Mouse (Mus musculus): ENCODE results near the gene Kif1a. TPM values are rescaled to one million over a fixed set of nuclear protein-coding genes. Genes with fewer than 3 reads are reported as not detected.

Gene Kif1a
- total RNA-seq, 1 experiment: 10.2 TPM

GRCm38 (mm10) chr1:93070881-93071280 lies 30.9 kb downstream of the Kif1a start:
- DNase-seq (ENCODE audit: low read depth, low spot score): no peak
- in situ Hi-C loops (cut with MboI; ENCODE audit: low sequenced_read_pairs in 2 of 2, unreplicated experiment in 2 of 2): no loop called here
- no peak overlapping the region for H3K4me3 ChIP-seq (ENCODE audit: insufficient read depth in 1 of 2, low read depth in 1 of 2, low read length in 2 of 2, poor library complexity in 1 of 2, severe bottlenecking in 1 of 2)
- TF ChIP-seq HCFC1 (IDR thresholded peaks at IDR 0.05; ENCODE audit: borderline replicate concordance, insufficient read depth, low read length) (no peak), CHD2 (IDR thresholded peaks at IDR 0.05; ENCODE audit: low read depth, low read length) (no peak), ZNF384 (IDR thresholded peaks at IDR 0.05; ENCODE audit: low read depth, low read length) (no peak), ZC3H11A (IDR thresholded peaks at IDR 0.05; ENCODE audit: borderline replicate concordance, low read depth, low read length) (no peak), MAFK (IDR thresholded peaks at IDR 0.05; ENCODE audit: insufficient read depth, low read depth, low read length) (no peak)
- no peaks in the 10 kb centered on the region for H3K4me1 ChIP-seq (ENCODE audit: control insufficient read depth in 2 of 2, insufficient read depth in 2 of 2, low read length in 2 of 2, poor library complexity in 1 of 2)
- no peaks in the 10 kb centered on the region; the same call in 1 of the 2 replicates for H3K36me3 ChIP-seq (ENCODE audit: control insufficient read depth, insufficient read depth, low read length, poor library complexity, severe bottlenecking)
- no peaks in the 10 kb centered on the region for H3K9me3 ChIP-seq (ENCODE audit: control insufficient read depth, insufficient read depth, low read depth, low read length)
- no peak overlapping the region for H3K9ac ChIP-seq (ENCODE audit: insufficient read depth, low read depth, low read length, poor library complexity, severe bottlenecking)
- no peak overlapping the region for H3K27ac ChIP-seq (ENCODE audit: insufficient read depth, low read depth, low read length, poor library complexity, severe bottlenecking)

GRCm38 (mm10) chr1:93068553-93068952 lies 33.2 kb downstream of the Kif1a start:
- no peaks in the 10 kb centered on the region; the same call in 1 of the 2 replicates for H3K36me3 ChIP-seq (ENCODE audit: control insufficient read depth, insufficient read depth, low read length, poor library complexity, severe bottlenecking)
- no peak overlapping the region for H3K27ac ChIP-seq (ENCODE audit: insufficient read depth, low read depth, low read length, poor library complexity, severe bottlenecking)
- no peak overlapping the region for H3K9ac ChIP-seq (ENCODE audit: insufficient read depth, low read depth, low read length, poor library complexity, severe bottlenecking)
- in situ Hi-C loops (cut with MboI; ENCODE audit: low sequenced_read_pairs in 2 of 2, unreplicated experiment in 2 of 2): no loop called here
- no peak for DNase-seq (ENCODE audit: low read depth, low spot score)
- H3K4me1 ChIP-seq (ENCODE audit: control insufficient read depth in 2 of 2, insufficient read depth in 2 of 2, low read length in 2 of 2, poor library complexity in 1 of 2): no peaks in the 10 kb centered on the region
- no peak for TF ChIP-seq ZC3H11A (IDR thresholded peaks at IDR 0.05; ENCODE audit: borderline replicate concordance, low read depth, low read length)
- TF ChIP-seq HCFC1 (IDR thresholded peaks at IDR 0.05; ENCODE audit: borderline replicate concordance, insufficient read depth, low read length): no peak
- TF ChIP-seq ZNF384 (IDR thresholded peaks at IDR 0.05; ENCODE audit: low read depth, low read length): no peak
- no peak for TF ChIP-seq MAFK (IDR thresholded peaks at IDR 0.05; ENCODE audit: insufficient read depth, low read depth, low read length)
- TF ChIP-seq CHD2 (IDR thresholded peaks at IDR 0.05; ENCODE audit: low read depth, low read length): no peak
- H3K9me3 ChIP-seq (ENCODE audit: control insufficient read depth, insufficient read depth, low read depth, low read length): no peaks in the 10 kb centered on the region
- no peak overlapping the region for H3K4me3 ChIP-seq (ENCODE audit: insufficient read depth in 1 of 2, low read depth in 1 of 2, low read length in 2 of 2, poor library complexity in 1 of 2, severe bottlenecking in 1 of 2)

GRCm38 (mm10) chr1:93065654-93066053 lies 36.1 kb downstream of the Kif1a start:
- DNase-seq (ENCODE audit: low read depth, low spot score): no peak
- Histone ChIP-seq H3K4me1 (ENCODE audit: control insufficient read depth in 2 of 2, insufficient read depth in 2 of 2, low read length in 2 of 2, poor library complexity in 1 of 2) (no peaks in the 10 kb centered on the region), H3K27ac (ENCODE audit: insufficient read depth, low read depth, low read length, poor library complexity, severe bottlenecking) (no peak overlapping the region), H3K9me3 (ENCODE audit: control insufficient read depth, insufficient read depth, low read depth, low read length) (no peaks in the 10 kb centered on the region), H3K9ac (ENCODE audit: insufficient read depth, low read depth, low read length, poor library complexity, severe bottlenecking) (no peak overlapping the region), H3K4me3 (ENCODE audit: insufficient read depth in 1 of 2, low read depth in 1 of 2, low read length in 2 of 2, poor library complexity in 1 of 2, severe bottlenecking in 1 of 2) (no peak overlapping the region), H3K36me3 (ENCODE audit: control insufficient read depth, insufficient read depth, low read length, poor library complexity, severe bottlenecking) (peaks cover 1% of the 10 kb centered on the region; the same call in 1 of the 2 replicates)
- in situ Hi-C loops (cut with MboI; ENCODE audit: low sequenced_read_pairs in 2 of 2, unreplicated experiment in 2 of 2): no loop called here
- no peak for TF ChIP-seq HCFC1 (IDR thresholded peaks at IDR 0.05; ENCODE audit: borderline replicate concordance, insufficient read depth, low read length)

- Histone ChIP-seq H3K4me3 (ENCODE audit: insufficient read depth in 1 of 2, low read depth in 1 of 2, low read length in 2 of 2, poor library complexity in 1 of 2, severe bottlenecking in 1 of 2) (no peak overlapping the region), H3K4me1 (ENCODE audit: control insufficient read depth in 2 of 2, insufficient read depth in 2 of 2, low read length in 2 of 2, poor library complexity in 1 of 2) (no peaks in the 10 kb centered on the region), H3K9ac (ENCODE audit: insufficient read depth, low read depth, low read length, poor library complexity, severe bottlenecking) (no peak overlapping the region), H3K27ac (ENCODE audit: insufficient read depth, low read depth, low read length, poor library complexity, severe bottlenecking) (no peak overlapping the region), H3K36me3 (ENCODE audit: control insufficient read depth, insufficient read depth, low read length, poor library complexity, severe bottlenecking) (peaks cover 1% of the 10 kb centered on the region; the same call in 1 of the 2 replicates), H3K9me3 (ENCODE audit: control insufficient read depth, insufficient read depth, low read depth, low read length) (no peaks in the 10 kb centered on the region)
- TF ChIP-seq CHD2 (IDR thresholded peaks at IDR 0.05; ENCODE audit: low read depth, low read length) (no peak), ZC3H11A (IDR thresholded peaks at IDR 0.05; ENCODE audit: borderline replicate concordance, low read depth, low read length) (no peak), ZNF384 (IDR thresholded peaks at IDR 0.05; ENCODE audit: low read depth, low read length) (no peak), MAFK (IDR thresholded peaks at IDR 0.05; ENCODE audit: insufficient read depth, low read depth, low read length) (no peak), HCFC1 (IDR thresholded peaks at IDR 0.05; ENCODE audit: borderline replicate concordance, insufficient read depth, low read length) (no peak)
- DNase-seq (ENCODE audit: low read depth, low spot score): no peak
- in situ Hi-C loops (cut with MboI; ENCODE audit: low sequenced_read_pairs in 2 of 2, unreplicated experiment in 2 of 2): no loop called here
Observed at GRCm38 (mm10) chr1:93063694-93064093, 38.1 kb downstream of the Kif1a start.

Measured in ES-E14 (cell line).